Mouse (Mus musculus) forebrain, embryonic 10.5 days (tissue): ENCODE data around the gene Rap1a. TPM values are rescaled to one million over a fixed set of nuclear protein-coding genes. Genes with fewer than 3 reads are reported as not detected.

Experiments used
- DNase-seq: peaks from one replicate; pipeline ENCODE4 v3.0.0-alpha.2; 2017; ENCODE audit warnings: low spot score; ENCODE audit errors: extremely low spot score
- H3K27ac ChIP-seq: fragments of 300-500 bp; sonication (generic); 2 replicates; pipeline ENCODE4 v1.5.1; 2016; ENCODE audit warnings: mild to moderate bottlenecking
- H3K27me3 ChIP-seq: fragments of 300-500 bp; sonication (generic); 2 replicates; pipeline ENCODE4 v1.6.1; 2016; ENCODE audit warnings: mild to moderate bottlenecking; ENCODE audit not compliant: poor library complexity, severe bottlenecking
- H3K36me3 ChIP-seq: fragments of 300-500 bp; sonication (generic); replicated peaks from 2 replicates; pipeline ENCODE4 v1.6.1; 2016; ENCODE audit warnings: mild to moderate bottlenecking, moderate library complexity
- H3K4me1 ChIP-seq: fragments of 300-500 bp; sonication (generic); 2 replicates; pipeline ENCODE4 v1.6.1; 2016
- H3K4me3 ChIP-seq: fragments of 300-500 bp; sonication (generic); 2 replicates; pipeline ENCODE4 v1.5.1; 2016; ENCODE audit warnings: mild to moderate bottlenecking, moderate library complexity
- H3K9me3 ChIP-seq: fragments of 300-500 bp; sonication (generic); 2 replicates; pipeline ENCODE4 v1.6.1; 2016; ENCODE audit warnings: mild to moderate bottlenecking, moderate library complexity
- WGBS: fragments of 180-500 bp; shearing (Covaris S2); methylation state at CpG from one replicate; pipeline ENCODE4 v1.1.7; 2016; 5-methylcytosine and 5-hydroxymethylcytosine counted together
- polyA plus RNA-seq: library from polyadenylated mRNA; unstranded; fragments of >200 nt; fragmentation: Nextera tagmentation; extraction: Ambion mirVana; gene quantifications from 2 replicates; pipeline ENCODE4 v1.2.1, GENCODE M21; 2016

The Rap1a gene
- polyA plus RNA-seq, 1 experiment from 2014 or later, result 75.5 TPM

GRCm38 (mm10) chr3:105717856-105718555 lies 83.1 kb downstream of the Rap1a start:
- no peak for DNase-seq
- H3K9me3 ChIP-seq, result no peaks in the 10 kb centered on the region
- WGBS, result 62% methylated on average over 11 of the region's 11 CpGs
- H3K27ac ChIP-seq, result peak overlapping the region; percentile 54
- H3K4me3 ChIP-seq, result no peak overlapping the region
- H3K4me1 ChIP-seq, result peaks cover 56% of the 10 kb centered on the region
- H3K36me3 ChIP-seq, result no peaks in the 10 kb centered on the region
- no peaks in the 10 kb centered on the region for H3K27me3 ChIP-seq

GRCm38 (mm10) chr3:105716353-105717000 lies 84.7 kb downstream of the Rap1a start:
- Histone ChIP-seq H3K27ac (0 out of 2 replicates have a peak overlapping the region, but pooled peaks have one; percentile 12), H3K27me3 (no peaks in the 10 kb centered on the region), H3K36me3 (no peaks in the 10 kb centered on the region), H3K4me1 (peaks cover 60% of the 10 kb centered on the region), H3K4me3 (no peak overlapping the region), H3K9me3 (no peaks in the 10 kb centered on the region)
- DNase-seq, result no peak
- WGBS, result 63% methylated on average over 18 of the region's 18 CpGs

GRCm38 (mm10) chr3:105714820-105715167 lies 86.3 kb downstream of the Rap1a start:
- Histone ChIP-seq H3K27ac (peak overlapping the region; percentile 75; the same call in 1 of the 2 replicates), H3K27me3 (0 out of 2 replicates have a peak, but pooled peaks cover 7% of the 10 kb centered on the region), H3K9me3 (no peaks in the 10 kb centered on the region), H3K4me1 (peaks cover 52% of the 10 kb centered on the region), H3K36me3 (no peaks in the 10 kb centered on the region), H3K4me3 (no peak overlapping the region)
- no peak for DNase-seq

GRCm38 (mm10) chr3:105714091-105714819 lies 86.9 kb downstream of the Rap1a start:
- no peak for DNase-seq
- peaks cover 52% of the 10 kb centered on the region for H3K4me1 ChIP-seq
- WGBS, result 17% methylated on average over 8 of the region's 8 CpGs
- no peaks in the 10 kb centered on the region for H3K9me3 ChIP-seq
- 0 out of 2 replicates have a peak, but pooled peaks cover 7% of the 10 kb centered on the region for H3K27me3 ChIP-seq
- peak overlapping the region; percentile 75 for H3K27ac ChIP-seq
- no peaks in the 10 kb centered on the region for H3K36me3 ChIP-seq
- peak overlapping the region; percentile 8; the same call in 1 of the 2 replicates for H3K4me3 ChIP-seq

GRCm38 (mm10) chr3:105712827-105713226 lies 88.3 kb downstream of the Rap1a start:
- DNase-seq, result no peak
- H3K27ac ChIP-seq, result no peak overlapping the region
- H3K4me1 ChIP-seq, result peaks cover 51% of the 10 kb centered on the region
- H3K36me3 ChIP-seq, result no peaks in the 10 kb centered on the region
- H3K9me3 ChIP-seq, result no peaks in the 10 kb centered on the region
- 0 out of 2 replicates have a peak, but pooled peaks cover 8% of the 10 kb centered on the region for H3K27me3 ChIP-seq
- no peak overlapping the region for H3K4me3 ChIP-seq

GRCm38 (mm10) chr3:105711741-105712140 lies 89.4 kb downstream of the Rap1a start:
- Histone ChIP-seq H3K36me3 (no peaks in the 10 kb centered on the region), H3K9me3 (no peaks in the 10 kb centered on the region), H3K4me3 (no peak overlapping the region), H3K27ac (no peak overlapping the region), H3K27me3 (peaks cover 19% of the 10 kb centered on the region), H3K4me1 (peaks cover 54% of the 10 kb centered on the region)
- no peak for DNase-seq
- WGBS, result 73% methylated on average over 7 of the region's 7 CpGs

- no peaks in the 10 kb centered on the region for H3K36me3 ChIP-seq
- peaks cover 34% of the 10 kb centered on the region for H3K27me3 ChIP-seq
- no peak overlapping the region for H3K4me3 ChIP-seq
- 91% methylated on average over 6 of the region's 6 CpGs for WGBS
- no peak for DNase-seq
- H3K4me1 ChIP-seq, result peaks cover 57% of the 10 kb centered on the region
- no peaks in the 10 kb centered on the region for H3K9me3 ChIP-seq
- H3K27ac ChIP-seq, result no peak overlapping the region
Measured at GRCm38 (mm10) chr3:105710246-105710645, 90.9 kb downstream of the Rap1a start.

GRCm38 (mm10) chr3:105707590-105707989 lies 93.5 kb downstream of the Rap1a start:
- Histone ChIP-seq H3K27me3 (peaks cover 52% of the 10 kb centered on the region), H3K36me3 (no peaks in the 10 kb centered on the region), H3K4me1 (peaks cover 51% of the 10 kb centered on the region), H3K27ac (no peak overlapping the region), H3K4me3 (no peak overlapping the region), H3K9me3 (no peaks in the 10 kb centered on the region)
- no peak for DNase-seq
- 8% methylated on average over 7 of the region's 7 CpGs for WGBS

GRCm38 (mm10) chr3:105706366-105707020 lies 94.6 kb downstream of the Rap1a start:
- 33% methylated on average over 4 of the region's 4 CpGs for WGBS
- no peaks in the 10 kb centered on the region for H3K9me3 ChIP-seq
- DNase-seq, result no peak
- no peak overlapping the region for H3K27ac ChIP-seq
- H3K27me3 ChIP-seq, result peaks cover 63% of the 10 kb centered on the region
- H3K36me3 ChIP-seq, result no peaks in the 10 kb centered on the region
- peak overlapping the region; percentile 60; the same call in 1 of the 2 replicates for H3K4me3 ChIP-seq
- peaks cover 51% of the 10 kb centered on the region for H3K4me1 ChIP-seq

- 17% methylated on average over 3 of the region's 3 CpGs for WGBS
- DNase-seq, result no peak
- Histone ChIP-seq H3K27ac (peak overlapping the region; percentile 79), H3K4me3 (peak overlapping the region; percentile 60), H3K27me3 (peaks cover 65% of the 10 kb centered on the region), H3K9me3 (no peaks in the 10 kb centered on the region), H3K4me1 (peaks cover 55% of the 10 kb centered on the region), H3K36me3 (no peaks in the 10 kb centered on the region)
Measured at GRCm38 (mm10) chr3:105705561-105705960, 95.6 kb downstream of the Rap1a start.

- H3K27me3 ChIP-seq, result peaks cover 60% of the 10 kb centered on the region
- H3K4me3 ChIP-seq, result peak overlapping the region; percentile 60
- no peaks in the 10 kb centered on the region for H3K9me3 ChIP-seq
- no peaks in the 10 kb centered on the region for H3K36me3 ChIP-seq
- under 1% methylated on average over 27 of the region's 28 CpGs for WGBS
- DNase-seq, result no peak
- H3K27ac ChIP-seq, result peak overlapping the region; percentile 79
- peaks cover 55% of the 10 kb centered on the region for H3K4me1 ChIP-seq
Measured at GRCm38 (mm10) chr3:105705061-105705549, 96.0 kb downstream of the Rap1a start.
